Mouse (Mus musculus): ENCODE results near the gene Plxna3. TPM values are rescaled to one million over a fixed set of nuclear protein-coding genes. Genes with fewer than 3 reads are reported as not detected.

Gene Plxna3
- total and polyA plus RNA-seq, 3 experiments, result 2.0 to 5.0 (median 4.9) TPM

DNA sequence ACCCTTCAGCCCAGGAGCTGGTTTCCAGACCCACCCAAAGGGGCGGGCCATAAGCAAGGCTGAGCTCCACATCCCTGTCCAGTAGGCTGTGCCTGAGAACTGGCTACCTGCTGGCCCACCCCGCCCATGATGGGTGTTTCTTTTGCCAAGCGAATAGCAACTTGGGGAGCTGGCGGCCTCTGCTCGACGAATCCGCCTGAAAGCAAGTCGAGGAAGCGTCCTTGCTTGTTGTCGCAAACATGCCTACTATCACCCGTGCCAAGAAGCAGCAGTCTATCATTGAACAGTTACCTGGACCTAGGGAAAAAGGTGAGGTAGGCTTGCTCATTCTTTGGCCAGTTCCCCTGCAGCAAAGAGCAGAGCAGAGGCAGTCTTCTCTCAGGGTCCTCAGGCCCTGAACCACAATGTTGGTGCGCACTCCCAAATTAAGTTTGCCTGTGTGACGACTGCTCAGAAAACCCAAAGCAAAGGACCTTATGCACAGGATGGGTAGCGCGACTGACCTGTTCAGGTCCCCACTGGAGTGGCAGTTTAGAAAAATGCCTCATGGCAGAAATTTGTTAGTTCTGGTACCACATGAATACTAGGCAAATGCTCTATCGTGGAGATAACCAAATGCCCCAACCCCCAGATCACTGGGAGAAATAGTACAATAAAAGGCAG lies 47.0 kb upstream of the Plxna3 start, which contains the start of the genes Taz and Dnase1l1:
TSS of gene Taz (plus strand) at position 181 of the 663 bp plus-strand sequence.
TSS of gene Dnase1l1 (minus strand) at position 606 of the 663 bp plus-strand sequence.
- Histone ChIP-seq H3K4me1 (ENCODE audit: control insufficient read depth in 1 of 2, insufficient read depth in 2 of 2) (peaks cover 0 to 10% of the 10 kb centered on the region in 2 experiments; a peak in 2 of 4 replicates), H3K36me3 (replicated peaks in 1 of 2; ENCODE audit: control insufficient read depth in 1 of 2, insufficient read depth in 1 of 2, low read length in 1 of 2) (peaks cover 0 to 16% of the 10 kb centered on the region in 2 experiments), H3K4me3 (replicated peaks in 1 of 3; ENCODE audit: low read depth in 2 of 3, low read length in 2 of 3, poor library complexity in 1 of 3) (peak within 1 kb of the TSS; percentile 71 to 97 (median 76)), H3K9ac (ENCODE audit: insufficient read depth, low read depth) (peak within 1 kb of the TSS; percentile 93), H3K4me2 (ENCODE audit: insufficient read depth, low read depth, poor library complexity, severe bottlenecking) (peak within 1 kb of the TSS; percentile 78), H3K27ac (ENCODE audit: insufficient read depth, low read depth) (peak within 1 kb of the TSS; percentile 80), H3K79me2 (replicated peaks; ENCODE audit: control insufficient read depth, extremely low read depth, insufficient read depth, poor library complexity, severe bottlenecking) (peaks cover 11% of the 10 kb centered on the region), H3K9me3 (replicated peaks; ENCODE audit: low read length) (no peaks in the 10 kb centered on the region), H3K27me3 (replicated peaks) (no peaks in the 10 kb centered on the region)
- dilution Hi-C loops (cut with MboI; ENCODE audit: extremely low pct_ligation_motif_present, extremely low pct_unique_long_range_greater_than_20kb, low sequenced_read_pairs), result no loop called here
- peak; percentile 77 for DNase-seq (ENCODE audit: extremely low read depth)
- in situ Hi-C loops (cut with MboI; ENCODE audit: low pct_ligation_motif_present, low pct_unique_long_range_greater_than_20kb, low sequenced_read_pairs), result no loop called here
- TF ChIP-seq ZKSCAN1 (IDR thresholded peaks at IDR 0.05; ENCODE audit: borderline replicate concordance, low read depth, low read length) (no peak), EP300 (IDR thresholded peaks at IDR 0.05; ENCODE audit: low read length) (no peak), USF2 (conservative IDR thresholded peaks at IDR 0.05; ENCODE audit: low read depth, low read length) (no peak), PAX5 (IDR thresholded peaks at IDR 0.05; ENCODE audit: low read length) (no peak), NELFE (IDR thresholded peaks at IDR 0.05; ENCODE audit: low read depth, low read length) (peak; percentile 43; the same call in 1 of the 2 replicates), ZC3H11A (IDR thresholded peaks at IDR 0.05; ENCODE audit: low read depth, low read length) (no peak), POLR2A (IDR thresholded peaks at IDR 0.05; ENCODE audit: low read depth, low read length) (peak; percentile 56), CHD1 (IDR thresholded peaks at IDR 0.05; ENCODE audit: low read depth, low read length) (peak; percentile 62; the same call in 1 of the 2 replicates), POLR2AphosphoS2 (IDR thresholded peaks at IDR 0.05; ENCODE audit: low read depth, low read length) (no peak), TCF12 (IDR thresholded peaks at IDR 0.05; ENCODE audit: low read depth, low read length) (0 out of 2 replicates have a peak, but pooled peaks have one; percentile 11), CHD2 (IDR thresholded peaks at IDR 0.05; ENCODE audit: low read length) (no peak), E2F4 (IDR thresholded peaks at IDR 0.05; ENCODE audit: insufficient replicate concordance, low read depth, low read length) (no peak), MAX (IDR thresholded peaks at IDR 0.05; ENCODE audit: low read length) (no peak), JUN (IDR thresholded peaks at IDR 0.05; ENCODE audit: insufficient read depth, low read depth, low read length) (no peak)

DNA sequence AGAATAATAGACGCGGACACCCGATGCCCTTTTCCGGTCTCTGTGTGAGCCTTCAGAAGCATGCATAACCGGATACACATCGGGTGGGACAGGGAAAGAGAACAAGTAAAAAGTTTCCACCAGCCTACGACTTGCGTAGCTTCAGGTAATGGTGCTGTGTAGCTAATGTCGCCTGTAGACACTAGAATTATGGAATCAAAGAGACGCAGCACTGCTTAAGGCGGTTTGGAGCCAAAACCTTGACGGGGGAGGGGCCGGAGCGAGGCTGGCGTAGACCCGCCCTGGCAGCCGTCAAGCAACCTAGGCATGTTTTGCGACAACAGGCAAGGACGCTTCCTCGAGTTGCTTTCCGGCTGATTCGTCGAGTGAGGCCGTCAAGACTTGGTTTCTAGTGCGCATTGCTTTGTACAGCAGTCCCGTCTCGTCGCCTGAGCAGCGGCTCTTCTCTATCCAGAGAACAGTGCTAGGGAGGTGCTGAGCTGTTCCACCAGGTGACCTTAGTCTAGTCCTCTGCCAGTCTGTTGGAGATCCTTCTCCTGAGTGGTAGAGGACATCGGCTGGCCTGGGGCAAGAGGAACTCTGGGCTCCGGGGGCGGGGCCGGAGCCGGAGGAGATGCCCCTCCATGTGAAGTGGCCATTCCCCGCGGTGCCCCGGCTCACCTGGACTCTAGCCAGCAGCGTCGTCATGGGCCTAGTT lies 46.3 kb upstream of the Plxna3 start:
- peak overlapping the region; percentile 78 for H3K4me2 ChIP-seq (ENCODE audit: insufficient read depth, low read depth, poor library complexity, severe bottlenecking)
- H3K4me1 ChIP-seq (ENCODE audit: control insufficient read depth in 1 of 2, insufficient read depth in 2 of 2), result peaks cover 0 to 10% of the 10 kb centered on the region in 2 experiments; a peak in 2 of 4 replicates
- dilution Hi-C loops (cut with MboI; ENCODE audit: extremely low pct_ligation_motif_present, extremely low pct_unique_long_range_greater_than_20kb, low sequenced_read_pairs), result no loop called here
- H3K9me3 ChIP-seq (replicated peaks; ENCODE audit: low read length), result no peaks in the 10 kb centered on the region
- in situ Hi-C loops (cut with MboI; ENCODE audit: low pct_ligation_motif_present, low pct_unique_long_range_greater_than_20kb, low sequenced_read_pairs), result no loop called here
- H3K4me3 ChIP-seq (replicated peaks in 1 of 3; ENCODE audit: low read depth in 2 of 3, low read length in 2 of 3, poor library complexity in 1 of 3), result peak overlapping the region; percentile 71 to 97 (median 76)
- no peaks in the 10 kb centered on the region for H3K27me3 ChIP-seq (replicated peaks)
- peak; percentile 83 for DNase-seq (ENCODE audit: extremely low read depth)
- peak overlapping the region; percentile 93 for H3K9ac ChIP-seq (ENCODE audit: insufficient read depth, low read depth)
- peaks cover 11% of the 10 kb centered on the region for H3K79me2 ChIP-seq (replicated peaks; ENCODE audit: control insufficient read depth, extremely low read depth, insufficient read depth, poor library complexity, severe bottlenecking)
- H3K27ac ChIP-seq (ENCODE audit: insufficient read depth, low read depth), result peak overlapping the region; percentile 80
- peaks cover 1 to 22% of the 10 kb centered on the region in 2 experiments for H3K36me3 ChIP-seq (replicated peaks in 1 of 2; ENCODE audit: control insufficient read depth in 1 of 2, insufficient read depth in 1 of 2, low read length in 1 of 2)
- TF ChIP-seq ZNF384 (IDR thresholded peaks at IDR 0.05; ENCODE audit: low read depth, low read length), result no peak
- TF ChIP-seq MAZ (IDR thresholded peaks at IDR 0.05; ENCODE audit: low read depth, low read length), result no peak
- TF ChIP-seq MEF2A (IDR thresholded peaks at IDR 0.05; ENCODE audit: borderline replicate concordance, low read depth, low read length), result no peak
- 0 out of 2 replicates have a peak, but pooled peaks have one; percentile 2 for TF ChIP-seq MYC (IDR thresholded peaks at IDR 0.05; ENCODE audit: low read depth, low read length)
- TF ChIP-seq RCOR1 (conservative IDR thresholded peaks at IDR 0.05; ENCODE audit: low read depth, low read length), result no peak
- TF ChIP-seq JUND (conservative IDR thresholded peaks at IDR 0.05; ENCODE audit: low read depth, low read length), result no peak
- no peak for TF ChIP-seq EP300 (IDR thresholded peaks at IDR 0.05; ENCODE audit: low read length)
- TF ChIP-seq CHD1 (IDR thresholded peaks at IDR 0.05; ENCODE audit: low read depth, low read length), result no peak
- TF ChIP-seq MAFK (IDR thresholded peaks at IDR 0.05; ENCODE audit: insufficient replicate concordance, low read length), result no peak
- TF ChIP-seq TBP (conservative IDR thresholded peaks at IDR 0.05; ENCODE audit: low read depth, low read length), result peak; percentile 62; the same call in 1 of the 2 replicates
- TF ChIP-seq SIN3A (IDR thresholded peaks at IDR 0.05; ENCODE audit: low read length), result peak; percentile 42; the same call in 1 of the 2 replicates
- TF ChIP-seq POLR2A (IDR thresholded peaks at IDR 0.05; ENCODE audit: low read depth, low read length), result peak; percentile 72
- TF ChIP-seq E2F4 (IDR thresholded peaks at IDR 0.05; ENCODE audit: insufficient replicate concordance, low read depth, low read length), result no peak; the same call in 1 of the 2 replicates
- no peak for TF ChIP-seq SMC3 (IDR thresholded peaks at IDR 0.05; ENCODE audit: low read depth, low read length)
- TF ChIP-seq KAT2A (IDR thresholded peaks at IDR 0.05; ENCODE audit: insufficient replicate concordance, low read length), result 0 out of 2 replicates have a peak, but pooled peaks have one; percentile 9
- no peak for TF ChIP-seq ZC3H11A (IDR thresholded peaks at IDR 0.05; ENCODE audit: low read depth, low read length)
- no peak for TF ChIP-seq POLR2AphosphoS2 (IDR thresholded peaks at IDR 0.05; ENCODE audit: low read depth, low read length)
- peak; percentile 49; the same call in 1 of the 2 replicates for TF ChIP-seq ELF1 (IDR thresholded peaks at IDR 0.05; ENCODE audit: low read depth, low read length)
- TF ChIP-seq RAD21 (IDR thresholded peaks at IDR 0.05; ENCODE audit: low read depth, low read length), result no peak
- TF ChIP-seq BHLHE40 (IDR thresholded peaks at IDR 0.05; ENCODE audit: low read depth, low read length), result no peak
- TF ChIP-seq MAX (IDR thresholded peaks at IDR 0.05; ENCODE audit: low read length), result no peak; the same call in 1 of the 2 replicates
